Mouse (Mus musculus): ENCODE data around the gene Adap1. TPM values are rescaled to one million over a fixed set of nuclear protein-coding genes. Genes with fewer than 3 reads are reported as not detected.
A peak's percentile ranks its signal among the peaks of the same experiment; 100 is the strongest.

Gene Adap1
- polyA plus RNA-seq, 1 experiment = 23.2 TPM

GRCm38 (mm10) chr5:139370336-139370735 lies 44.9 kb upstream of the Adap1 start:
- TF ChIP-seq POLR2A (IDR thresholded peaks at IDR 0.05; ENCODE audit: low read depth, low read length) (no peak), CTCF (IDR thresholded peaks at IDR 0.05; ENCODE audit: extremely low read depth, insufficient read depth, insufficient read length, insufficient replicate concordance) (no peak)
- no peaks in the 10 kb centered on the region for H3K27me3 ChIP-seq (ENCODE audit: control insufficient read depth, insufficient read depth, low read length)
- no peak for DNase-seq (ENCODE audit: low read depth in 1 of 2, low spot score in 2 of 2)
- no peak overlapping the region for H3K4me3 ChIP-seq (ENCODE audit: extremely low read depth, insufficient read depth, insufficient read length)
- peaks cover 43% of the 10 kb centered on the region for H3K4me1 ChIP-seq (ENCODE audit: control insufficient read depth, insufficient read depth, insufficient read length)
- H3K36me3 ChIP-seq (ENCODE audit: control insufficient read depth, insufficient read depth, low read length) = no peaks in the 10 kb centered on the region
- peak overlapping the region; percentile 10; the same call in 1 of the 2 replicates for H3K27ac ChIP-seq (ENCODE audit: insufficient read depth, low read length)
- 89% methylated on average over 6 of the region's 6 CpGs for WGBS

GRCm38 (mm10) chr5:139368638-139369320 lies 43.4 kb upstream of the Adap1 start:
- no peak for DNase-seq (ENCODE audit: low read depth in 1 of 2, low spot score in 2 of 2)
- no peaks in the 10 kb centered on the region for H3K27me3 ChIP-seq (ENCODE audit: control insufficient read depth, insufficient read depth, low read length)
- no peak for TF ChIP-seq CTCF (IDR thresholded peaks at IDR 0.05; ENCODE audit: extremely low read depth, insufficient read depth, insufficient read length, insufficient replicate concordance)
- no peak for TF ChIP-seq POLR2A (IDR thresholded peaks at IDR 0.05; ENCODE audit: low read depth, low read length)
- no peak overlapping the region for H3K4me3 ChIP-seq (ENCODE audit: extremely low read depth, insufficient read depth, insufficient read length)
- H3K27ac ChIP-seq (ENCODE audit: insufficient read depth, low read length) = peak overlapping the region; percentile 81; the same call in 1 of the 2 replicates
- 83% methylated on average over 11 of the region's 11 CpGs for WGBS
- H3K4me1 ChIP-seq (ENCODE audit: control insufficient read depth, insufficient read depth, insufficient read length) = peaks cover 54% of the 10 kb centered on the region
- H3K36me3 ChIP-seq (ENCODE audit: control insufficient read depth, insufficient read depth, low read length) = no peaks in the 10 kb centered on the region

GRCm38 (mm10) chr5:139367884-139368458 lies 42.5 kb upstream of the Adap1 start:
- Histone ChIP-seq H3K4me3 (ENCODE audit: extremely low read depth, insufficient read depth, insufficient read length) (no peak overlapping the region), H3K27ac (ENCODE audit: insufficient read depth, low read length) (peak overlapping the region; percentile 81), H3K4me1 (ENCODE audit: control insufficient read depth, insufficient read depth, insufficient read length) (peaks cover 54% of the 10 kb centered on the region), H3K36me3 (ENCODE audit: control insufficient read depth, insufficient read depth, low read length) (no peaks in the 10 kb centered on the region), H3K27me3 (ENCODE audit: control insufficient read depth, insufficient read depth, low read length) (no peaks in the 10 kb centered on the region)
- no peak for TF ChIP-seq POLR2A (IDR thresholded peaks at IDR 0.05; ENCODE audit: low read depth, low read length)
- WGBS = 21% methylated on average over 4 of the region's 4 CpGs
- peak in 1 of 2 experiments; percentile 87 for DNase-seq (ENCODE audit: low read depth in 1 of 2, low spot score in 2 of 2)

- H3K27me3 ChIP-seq (ENCODE audit: control insufficient read depth, insufficient read depth, low read length) = no peaks in the 10 kb centered on the region
Measured at GRCm38 (mm10) chr5:139366484-139366883, 41.1 kb upstream of the Adap1 start.

GRCm38 (mm10) chr5:139365827-139366226 lies 40.4 kb upstream of the Adap1 start:
- Histone ChIP-seq H3K4me3 (ENCODE audit: extremely low read depth, insufficient read depth, insufficient read length) (no peak overlapping the region), H3K27me3 (ENCODE audit: control insufficient read depth, insufficient read depth, low read length) (no peaks in the 10 kb centered on the region), H3K4me1 (ENCODE audit: control insufficient read depth, insufficient read depth, insufficient read length) (peaks cover 45% of the 10 kb centered on the region), H3K36me3 (ENCODE audit: control insufficient read depth, insufficient read depth, low read length) (no peaks in the 10 kb centered on the region), H3K27ac (ENCODE audit: insufficient read depth, low read length) (no peak overlapping the region)
- WGBS = 55% methylated on average over 1 of the region's 1 CpGs
- TF ChIP-seq POLR2A (IDR thresholded peaks at IDR 0.05; ENCODE audit: low read depth, low read length) = no peak
- TF ChIP-seq CTCF (IDR thresholded peaks at IDR 0.05; ENCODE audit: extremely low read depth, insufficient read depth, insufficient read length, insufficient replicate concordance) = no peak
- DNase-seq (ENCODE audit: low read depth in 1 of 2, low spot score in 2 of 2) = no peak

More at GRCm38 (mm10) chr5:139366484-139366883, 41.1 kb upstream of the Adap1 start:
- WGBS = 83% methylated on average over 11 of the region's 11 CpGs
- Histone ChIP-seq H3K36me3 (ENCODE audit: control insufficient read depth, insufficient read depth, low read length) (no peaks in the 10 kb centered on the region), H3K4me3 (ENCODE audit: extremely low read depth, insufficient read depth, insufficient read length) (no peak overlapping the region), H3K4me1 (ENCODE audit: control insufficient read depth, insufficient read depth, insufficient read length) (peaks cover 48% of the 10 kb centered on the region), H3K27ac (ENCODE audit: insufficient read depth, low read length) (peak overlapping the region; percentile 61)
- DNase-seq (ENCODE audit: low read depth in 1 of 2, low spot score in 2 of 2) = no peak
- TF ChIP-seq CTCF (IDR thresholded peaks at IDR 0.05; ENCODE audit: extremely low read depth, insufficient read depth, insufficient read length, insufficient replicate concordance) (no peak), POLR2A (IDR thresholded peaks at IDR 0.05; ENCODE audit: low read depth, low read length) (no peak)

GRCm38 (mm10) chr5:139364911-139365571 lies 39.6 kb upstream of the Adap1 start:
- 40% methylated on average over 5 of the region's 5 CpGs for WGBS
- peaks cover 45% of the 10 kb centered on the region for H3K4me1 ChIP-seq (ENCODE audit: control insufficient read depth, insufficient read depth, insufficient read length)
- no peak overlapping the region for H3K4me3 ChIP-seq (ENCODE audit: extremely low read depth, insufficient read depth, insufficient read length)
- H3K36me3 ChIP-seq (ENCODE audit: control insufficient read depth, insufficient read depth, low read length) = no peaks in the 10 kb centered on the region
- peak overlapping the region; percentile 60 for H3K27ac ChIP-seq (ENCODE audit: insufficient read depth, low read length)
- no peak for DNase-seq (ENCODE audit: low read depth in 1 of 2, low spot score in 2 of 2)
- TF ChIP-seq CTCF (IDR thresholded peaks at IDR 0.05; ENCODE audit: extremely low read depth, insufficient read depth, insufficient read length, insufficient replicate concordance) (no peak), POLR2A (IDR thresholded peaks at IDR 0.05; ENCODE audit: low read depth, low read length) (no peak)
- H3K27me3 ChIP-seq (ENCODE audit: control insufficient read depth, insufficient read depth, low read length) = no peaks in the 10 kb centered on the region
